Mouse (Mus musculus) erythroblast, adult 5-6 weeks (primary cell): ENCODE data around the gene Gm9573. TPM values are rescaled to one million over a fixed set of nuclear protein-coding genes. Genes with fewer than 3 reads are reported as not detected.
A peak's percentile ranks its signal among the peaks of the same experiment; 100 is the strongest.

ENCODE experiments used
- ATAC-seq: replicated peaks from 2 replicates; pipeline ENCODE4 v1.8.0; 2016; ENCODE audit warnings: moderate number of reproducible peaks, mild to moderate bottlenecking, moderate TSS enrichment, inconsistent platforms; ENCODE audit not compliant: poor library complexity, low FRiP score, severe bottlenecking
- total RNA-seq, 2 experiments: library from RNA; stranded (forward) in 1 of 2; stranded (reverse) in 1 of 2; fragments of 150-400 nt in 1 of 2; fragments of 200-764, 138-1000 nt in 1 of 2; gene quantifications; 2 replicates each; pipeline versions ENCODE4 v1.2.3 to v1.2.4; 2015 to 2017; ENCODE audit warnings: low replicate concordance in 2 of 2

The Gm9573 gene
- total RNA-seq, 2 experiments from 2014 or later: not detected

- no peak for ATAC-seq
These were observed 25.2 kb downstream of the Gm9573 start, which contains the start of gene Sfta2 for GRCm38 (mm10) chr17:35601249-35601648. Sfta2 (plus strand) TSS chr17:35601549.

DNA sequence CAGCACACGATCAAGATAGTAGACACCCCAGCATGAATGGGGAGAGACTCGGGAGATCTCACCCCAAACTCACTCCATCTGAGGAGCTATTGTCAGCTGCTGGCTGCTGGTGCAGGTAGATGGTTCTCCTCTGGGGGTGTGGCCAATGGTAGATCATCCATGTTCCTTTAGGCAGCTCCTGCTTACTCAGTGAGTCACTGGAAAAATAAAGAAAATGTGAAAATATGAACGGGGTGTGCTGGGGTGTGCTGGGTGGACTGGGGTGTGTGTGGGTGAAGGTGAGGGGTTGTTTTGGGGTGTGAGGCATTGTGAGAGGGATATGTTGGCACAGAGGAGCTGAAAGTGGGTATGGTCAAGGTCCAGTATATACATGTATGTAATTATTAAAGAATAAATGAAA is 29.0 kb downstream of the Gm9573 start:
- ATAC-seq: no peak

DNA sequence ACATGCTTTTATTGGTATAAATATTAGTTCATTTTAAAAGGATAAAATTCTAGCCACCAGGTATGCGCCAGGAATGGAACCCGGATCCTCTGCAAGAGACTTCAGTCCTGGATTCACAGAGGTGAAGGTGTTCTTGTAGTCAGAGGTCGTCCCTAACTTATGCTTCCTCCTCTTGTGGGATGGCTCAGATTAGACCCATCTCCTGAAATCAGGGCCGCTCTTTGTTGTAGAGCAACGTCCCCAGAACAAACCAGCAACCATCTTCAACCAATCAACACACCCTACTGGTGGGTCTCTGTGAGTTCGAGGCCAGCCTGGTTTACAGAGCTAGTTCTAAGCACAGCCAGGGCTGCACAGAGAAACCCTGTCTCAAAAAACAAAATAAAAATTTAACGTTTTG is 32.0 kb downstream of the Gm9573 start:
- ATAC-seq: no peak

GRCm38 (mm10) chr17:35593786-35594185 is 32.7 kb downstream of the Gm9573 start:
- no peak for ATAC-seq

DNA sequence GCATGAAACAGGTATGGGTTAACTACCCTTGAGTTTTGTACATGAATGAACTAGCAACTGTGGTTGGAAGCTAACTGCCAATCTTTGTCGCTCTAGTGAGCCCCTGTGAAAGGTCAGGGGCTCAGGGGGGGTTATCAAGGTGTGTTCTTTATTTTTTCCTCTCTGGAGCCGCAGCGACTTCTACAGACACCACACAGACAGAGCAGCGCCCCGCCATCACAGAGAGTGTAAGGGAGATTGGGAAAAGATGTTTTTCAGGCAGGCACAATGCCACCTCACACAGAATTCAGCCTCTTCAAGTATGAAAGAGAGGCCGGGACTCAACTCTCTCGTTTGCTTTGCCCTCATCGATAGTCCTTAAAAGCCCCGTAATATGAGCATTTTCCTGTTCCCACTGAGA is 34.3 kb downstream of the Gm9573 start:
- ATAC-seq: no peak

DNA sequence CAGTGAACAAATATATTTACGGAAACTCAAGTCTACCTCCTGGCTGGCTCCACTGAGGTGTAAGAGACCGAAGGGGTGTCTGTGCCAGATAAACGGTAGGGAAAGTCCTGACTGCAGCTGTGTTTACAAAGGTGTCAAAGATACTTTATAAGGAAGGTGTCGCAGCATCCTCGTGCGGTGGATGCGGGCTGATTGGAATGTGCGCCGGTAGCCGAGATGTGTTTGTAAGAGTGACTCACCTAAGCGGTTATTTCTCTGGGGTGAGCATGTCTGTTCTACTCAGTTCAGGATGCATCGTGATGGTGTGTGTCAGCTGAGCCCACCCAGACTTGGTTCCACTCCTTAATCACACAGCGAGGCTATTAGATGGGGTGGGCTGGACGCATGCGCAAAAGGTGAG is 34.7 kb downstream of the Gm9573 start:
- no peak for ATAC-seq

DNA sequence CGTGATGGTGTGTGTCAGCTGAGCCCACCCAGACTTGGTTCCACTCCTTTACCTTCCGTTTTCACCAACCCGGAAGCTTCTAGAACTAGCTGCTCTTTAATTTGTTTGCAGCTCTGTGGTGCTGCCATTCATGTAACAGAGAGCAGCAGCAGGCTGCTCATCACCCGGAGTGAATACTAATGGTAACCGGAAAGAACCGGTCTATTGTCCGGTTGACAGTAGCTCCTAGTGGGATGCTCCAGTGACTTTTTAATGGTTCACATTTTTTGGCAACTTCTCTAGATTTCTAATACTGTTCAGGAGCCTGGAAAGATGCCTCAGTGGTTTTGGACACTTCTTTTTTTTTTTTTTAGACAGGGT is 35.2 kb downstream of the Gm9573 start:
- 0 out of 2 replicates have a peak, but pooled peaks have one; percentile 21 for ATAC-seq

- peak; percentile 82 for ATAC-seq
These were observed 35.8 kb downstream of the Gm9573 start for GRCm38 (mm10) chr17:35590410-35591218.

DNA sequence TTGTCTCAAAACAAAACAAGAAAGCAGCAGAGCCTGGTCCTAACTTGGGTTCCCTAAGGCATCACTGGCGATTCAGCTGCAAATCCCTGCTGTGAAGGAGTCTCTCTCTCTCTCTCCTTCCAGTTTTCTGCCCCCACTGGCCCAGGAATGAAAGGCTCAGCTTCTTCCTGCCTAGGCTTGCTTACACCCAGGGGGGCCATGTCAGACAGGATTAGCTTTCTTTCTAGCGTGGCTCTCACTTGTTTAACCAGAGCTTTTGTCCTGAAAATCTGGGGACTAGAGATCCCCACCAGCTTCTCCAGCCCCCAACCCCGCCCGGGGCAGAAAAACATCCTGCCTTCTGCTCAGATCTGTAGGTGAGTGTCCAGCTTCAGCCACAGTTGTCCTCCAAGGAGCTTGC is 38.0 kb downstream of the Gm9573 start:
- no peak for ATAC-seq

DNA sequence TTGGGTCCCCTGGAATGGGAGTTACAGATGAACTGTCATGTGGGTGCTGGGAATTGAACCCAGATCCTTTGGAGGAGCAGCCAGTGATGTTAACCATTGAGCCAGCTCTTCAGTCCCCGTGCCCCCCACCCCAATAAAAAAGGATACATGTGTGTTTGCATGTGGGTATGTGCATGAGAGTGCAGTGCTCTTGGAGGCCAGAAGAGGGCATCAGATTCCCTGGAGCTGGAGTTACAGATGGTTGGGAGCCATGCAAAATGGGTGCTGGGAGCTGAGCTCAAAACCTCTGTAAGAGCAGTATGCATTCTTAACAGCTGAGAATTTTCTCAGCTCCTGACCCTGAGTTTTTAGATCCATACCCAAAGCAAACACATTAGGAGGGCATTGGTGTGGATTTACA is 39.1 kb downstream of the Gm9573 start:
- no peak for ATAC-seq

GRCm38 (mm10) chr17:35584330-35584937 is 42.0 kb downstream of the Gm9573 start:
- ATAC-seq: peak; percentile 77

GRCm38 (mm10) chr17:35582900-35583299 is 43.5 kb downstream of the Gm9573 start:
- peak; percentile 61; the same call in 1 of the 2 replicates for ATAC-seq

DNA sequence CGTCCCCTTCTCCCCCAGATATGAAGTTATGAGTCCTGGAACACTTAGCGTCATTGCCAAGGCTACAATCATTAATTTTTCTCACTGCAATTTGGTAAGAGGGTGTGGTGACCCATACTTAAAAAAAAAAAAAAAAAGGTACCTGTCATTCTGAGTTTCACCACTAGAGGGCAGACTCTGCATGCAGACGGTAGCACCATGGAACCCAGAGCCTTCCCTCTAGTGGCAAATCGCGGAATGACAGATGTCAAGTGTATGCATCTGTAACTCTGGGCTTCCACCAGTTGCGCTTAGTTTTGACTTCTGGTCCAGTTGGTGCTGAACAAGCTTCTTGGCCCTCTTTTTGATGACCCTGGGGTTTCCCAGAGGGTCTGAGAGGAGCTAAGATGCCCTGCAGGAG is 48.2 kb downstream of the Gm9573 start:
- peak; percentile 86 for ATAC-seq

- ATAC-seq: no peak
These were observed 55.0 kb downstream of the Gm9573 start for GRCm38 (mm10) chr17:35571477-35571876.

DNA sequence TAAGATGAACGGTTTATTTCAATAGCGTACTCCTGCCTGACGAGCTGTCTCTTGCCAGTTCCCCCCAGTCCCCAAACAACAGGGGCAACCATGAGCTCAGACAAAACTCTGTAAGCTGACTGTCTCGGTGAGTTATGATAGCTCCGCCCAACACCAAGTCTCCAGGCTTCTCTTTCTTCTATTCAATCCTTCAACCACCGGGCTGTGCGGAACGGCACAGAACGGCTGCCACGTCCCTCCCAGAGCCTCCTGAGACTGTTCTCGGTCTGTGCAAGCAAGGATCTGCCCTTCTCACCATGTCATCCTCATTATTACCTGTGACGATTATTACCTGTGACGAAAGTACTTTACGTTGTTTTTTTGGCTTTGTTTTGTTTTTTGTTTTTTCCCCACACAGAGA is 55.6 kb downstream of the Gm9573 start:
- ATAC-seq: no peak

DNA sequence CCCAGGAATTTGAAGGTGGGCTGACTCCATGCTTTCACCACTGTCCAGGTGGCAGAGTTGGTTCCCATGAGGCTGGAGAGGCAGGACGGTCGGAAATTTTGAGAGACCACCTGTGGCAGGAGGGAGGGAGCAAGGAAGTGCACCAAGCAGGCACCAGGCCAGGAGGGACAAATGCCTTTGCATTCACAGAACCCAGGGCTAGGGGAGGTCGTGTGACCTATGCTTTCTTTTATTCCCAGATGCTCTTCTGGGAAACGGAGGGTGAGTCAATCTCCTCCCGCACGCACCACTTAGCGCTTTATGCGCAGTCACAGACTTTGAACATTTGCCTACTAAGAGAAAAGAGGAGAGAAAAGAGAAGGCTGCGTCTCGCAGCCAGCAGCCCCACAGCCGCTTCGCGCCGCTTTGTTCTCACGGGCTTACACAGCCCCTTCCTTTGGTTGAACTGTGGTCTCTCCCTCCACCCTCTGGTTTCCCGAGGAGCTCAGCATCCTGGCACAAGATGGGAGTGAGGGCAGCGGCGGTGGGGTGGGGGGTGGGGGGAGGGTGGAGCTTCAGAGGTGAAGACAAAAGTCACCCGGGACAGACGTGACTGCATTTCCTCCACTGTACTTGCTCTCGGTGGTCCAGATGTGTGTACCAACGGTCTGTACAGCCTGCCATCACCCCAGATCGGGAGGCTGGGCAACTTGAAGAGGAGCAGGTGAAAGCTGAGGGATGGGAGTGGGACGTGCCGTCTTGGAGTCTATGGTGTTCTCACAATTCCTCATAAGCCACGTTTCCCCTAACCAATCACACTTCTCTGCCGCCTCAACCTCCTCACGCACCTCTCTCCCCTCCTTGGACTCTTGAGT is 57.1 kb downstream of the Gm9573 start:
- no peak for ATAC-seq

Other genes with a start within 250 kb of the Gm9573 start
- gene H2-Q4, start 247.0 kb downstream of the Gm9573 start, total RNA-seq (2015; ENCODE audit: low replicate concordance): 3.6 and 5.6 TPM in 2 replicates
- 8.3 and 8.9 TPM in 2 replicates for gene H2-Q4, start 247.0 kb downstream of the Gm9573 start, total RNA-seq (2017; ENCODE audit: low replicate concordance)
- 5.6 and 8.5 TPM in 2 replicates for gene H2-Q6, start 201.8 kb downstream of the Gm9573 start, total RNA-seq (2015; ENCODE audit: low replicate concordance)
- gene H2-Q6, start 201.8 kb downstream of the Gm9573 start, total RNA-seq (2017; ENCODE audit: low replicate concordance): 5.9 and 7.7 TPM in 2 replicates
- 15.3 and 26.3 TPM in 2 replicates for gene H2-Q7, start 187.5 kb downstream of the Gm9573 start, total RNA-seq (2015; ENCODE audit: low replicate concordance)
- gene H2-Q7, start 187.5 kb downstream of the Gm9573 start, total RNA-seq (2017; ENCODE audit: low replicate concordance): 0.77 and 7.4 TPM in 2 replicates
- 0.84 and 8.3 TPM in 2 replicates for gene H2-Q10, start 156.5 kb downstream of the Gm9573 start, total RNA-seq (2015; ENCODE audit: low replicate concordance)
- gene H2-Q10, start 156.5 kb downstream of the Gm9573 start, total RNA-seq (2017; ENCODE audit: low replicate concordance): 1.0 and 2.5 TPM in 2 replicates
- gene Pou5f1, start 120.6 kb downstream of the Gm9573 start, total RNA-seq (2015; ENCODE audit: low replicate concordance): 1.0 TPM in 1 of 2 replicates, not detected in the other
- not detected in 2 replicates for gene Pou5f1, start 120.6 kb downstream of the Gm9573 start, total RNA-seq (2017; ENCODE audit: low replicate concordance)
- gene Tcf19, start 109.8 kb downstream of the Gm9573 start, total RNA-seq (2015; ENCODE audit: low replicate concordance): 18.4 and 30.3 TPM in 2 replicates
- gene Tcf19, start 109.8 kb downstream of the Gm9573 start, total RNA-seq (2017; ENCODE audit: low replicate concordance): 18.8 and 19.0 TPM in 2 replicates
- 4.2 and 9.4 TPM in 2 replicates for gene Cchcr1, start 109.5 kb downstream of the Gm9573 start, total RNA-seq (2015; ENCODE audit: low replicate concordance)
- 25.9 and 66.8 TPM in 2 replicates for gene Cchcr1, start 109.5 kb downstream of the Gm9573 start, total RNA-seq (2017; ENCODE audit: low replicate concordance)
- 1.3 TPM in 1 of 2 replicates, not detected in the other for gene Psors1c2, start 93.4 kb downstream of the Gm9573 start, total RNA-seq (2015; ENCODE audit: low replicate concordance)
- gene Psors1c2, start 93.4 kb downstream of the Gm9573 start, total RNA-seq (2017; ENCODE audit: low replicate concordance): not detected in 2 replicates
- not detected in 2 replicates for gene Cdsn, start 74.5 kb downstream of the Gm9573 start, total RNA-seq (2015; ENCODE audit: low replicate concordance)
- gene Cdsn, start 74.5 kb downstream of the Gm9573 start, total RNA-seq (2017; ENCODE audit: low replicate concordance): not detected in 2 replicates
- gene 2300002M23Rik, start 59.2 kb downstream of the Gm9573 start, total RNA-seq (2015; ENCODE audit: low replicate concordance): not detected in 2 replicates
- gene 2300002M23Rik, start 59.2 kb downstream of the Gm9573 start, total RNA-seq (2017; ENCODE audit: low replicate concordance): not detected in 2 replicates
- not detected in 2 replicates for gene Sfta2, start 25.1 kb downstream of the Gm9573 start, total RNA-seq (2015; ENCODE audit: low replicate concordance)
- not detected in 2 replicates for gene Sfta2, start 25.1 kb downstream of the Gm9573 start, total RNA-seq (2017; ENCODE audit: low replicate concordance)
- gene Mucl3, start 17.1 kb upstream of the Gm9573 start, total RNA-seq (2015; ENCODE audit: low replicate concordance): not detected in 2 replicates
- gene Mucl3, start 17.1 kb upstream of the Gm9573 start, total RNA-seq (2017; ENCODE audit: low replicate concordance): 0.17 TPM in 1 of 2 replicates, not detected in the other
- 1.9 and 2.9 TPM in 2 replicates for gene Vars2, start 41.0 kb upstream of the Gm9573 start, total RNA-seq (2015; ENCODE audit: low replicate concordance)
- gene Vars2, start 41.0 kb upstream of the Gm9573 start, total RNA-seq (2017; ENCODE audit: low replicate concordance): 2.1 and 11.0 TPM in 2 replicates
- gene Gtf2h4, start 47.1 kb upstream of the Gm9573 start, total RNA-seq (2015; ENCODE audit: low replicate concordance): 3.3 and 5.6 TPM in 2 replicates
- gene Gtf2h4, start 47.1 kb upstream of the Gm9573 start, total RNA-seq (2017; ENCODE audit: low replicate concordance): 2.6 and 9.8 TPM in 2 replicates
- gene Ddr1, start 78.0 kb upstream of the Gm9573 start, total RNA-seq (2015; ENCODE audit: low replicate concordance): 0.21 TPM in 1 of 2 replicates, not detected in the other
- gene Ddr1, start 78.0 kb upstream of the Gm9573 start, total RNA-seq (2017; ENCODE audit: low replicate concordance): not detected in 2 replicates
- 7.5 and 11.9 TPM in 2 replicates for gene Ier3, start 195.0 kb upstream of the Gm9573 start, total RNA-seq (2015; ENCODE audit: low replicate concordance)
- gene Ier3, start 195.0 kb upstream of the Gm9573 start, total RNA-seq (2017; ENCODE audit: low replicate concordance): 2.1 and 8.0 TPM in 2 replicates
- gene Flot1, start 196.6 kb upstream of the Gm9573 start, total RNA-seq (2015; ENCODE audit: low replicate concordance): 20.9 and 37.8 TPM in 2 replicates
- gene Flot1, start 196.6 kb upstream of the Gm9573 start, total RNA-seq (2017; ENCODE audit: low replicate concordance): 26.1 and 57.7 TPM in 2 replicates
- gene Tubb5, start 211.7 kb upstream of the Gm9573 start, total RNA-seq (2015; ENCODE audit: low replicate concordance): 243 and 249 TPM in 2 replicates
- gene Tubb5, start 211.7 kb upstream of the Gm9573 start, total RNA-seq (2017; ENCODE audit: low replicate concordance): 216 and 335 TPM in 2 replicates
- gene Mdc1, start 214.9 kb upstream of the Gm9573 start, total RNA-seq (2015; ENCODE audit: low replicate concordance): 20.4 and 30.9 TPM in 2 replicates
- gene Mdc1, start 214.9 kb upstream of the Gm9573 start, total RNA-seq (2017; ENCODE audit: low replicate concordance): 12.4 and 16.4 TPM in 2 replicates
- 12.9 and 15.0 TPM in 2 replicates for gene Nrm, start 234.7 kb upstream of the Gm9573 start, total RNA-seq (2015; ENCODE audit: low replicate concordance)
- 3.2 and 20.0 TPM in 2 replicates for gene Nrm, start 234.7 kb upstream of the Gm9573 start, total RNA-seq (2017; ENCODE audit: low replicate concordance)
- 22.5 and 37.0 TPM in 2 replicates for gene Ppp1r18, start 239.0 kb upstream of the Gm9573 start, total RNA-seq (2015; ENCODE audit: low replicate concordance)
- gene Ppp1r18, start 239.0 kb upstream of the Gm9573 start, total RNA-seq (2017; ENCODE audit: low replicate concordance): 10.3 and 13.4 TPM in 2 replicates